Mouse (Mus musculus) CH12.LX (cell line): ENCODE results near the gene Fgfr2.

Experiments used
- CTCF ChIP-seq, 2 experiments: IDR thresholded peaks in 1 of 2; conservative IDR thresholded peaks in 1 of 2; 2 replicates each; pipeline ENCODE4 v1.5.1; 2011 to 2012; ENCODE audit warnings: low read depth in 2 of 2, low read length in 2 of 2, improper control_type of control experiment in 1 of 2, inconsistent platforms in 1 of 2, mild to moderate bottlenecking in 1 of 2, moderate library complexity in 1 of 2
- USF2 ChIP-seq: conservative IDR thresholded peaks from 2 replicates; pipeline ENCODE4 v1.6.1; 2011; ENCODE audit warnings: low read depth, low read length, improper control_type of control experiment

- TF ChIP-seq USF2, result no peak
- no peak for TF ChIP-seq CTCF (conservative IDR thresholded peaks at IDR 0.05 in 1 of 2, IDR thresholded peaks at IDR 0.05 in 1 of 2; ENCODE audit: low read depth in 2 of 2, low read length in 2 of 2)
These were observed 1375.8 kb downstream of the Fgfr2 start for GRCm38 (mm10) chr7:131747152-131748010.
